Mouse (Mus musculus): ENCODE results near the gene Sbk3.
A peak's percentile ranks its signal among the peaks of the same experiment; 100 is the strongest.
"Not testable (repeated sequence)": the region's sequence is repeated elsewhere in the genome, so short reads cannot be mapped to it uniquely, and the experiment has no call there.

The Sbk3 gene

GRCm38 (mm10) chr7:4971068-4971467, at the start of gene Sbk3:
Gene Sbk3 (minus strand): TSS chr7:4971168.
- DNase-seq (ENCODE audit: low spot score in 2 of 2) = no peak

DNA sequence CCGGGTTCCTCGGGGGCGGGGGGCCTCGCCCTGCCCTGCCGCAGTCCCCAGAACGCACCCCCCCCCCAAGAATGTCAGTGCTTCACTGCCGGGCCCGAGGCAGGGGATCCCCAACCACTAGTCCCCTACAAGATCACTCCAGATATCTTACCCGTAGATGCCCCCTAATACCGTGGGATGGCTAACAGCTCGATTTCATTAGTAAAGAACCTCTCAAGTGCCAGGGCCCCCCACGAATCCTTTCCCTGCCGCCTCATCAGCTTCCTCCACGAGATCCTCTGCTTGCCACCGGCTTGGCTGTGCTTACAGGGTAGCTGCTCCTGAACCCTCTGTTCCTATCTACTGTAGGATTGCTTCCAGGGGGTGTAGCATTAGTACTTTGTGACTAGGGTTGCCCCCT, 49.7 kb upstream of the Sbk3 start:
- DNase-seq (ENCODE audit: low spot score in 2 of 2) = peak in 1 of 2 experiments; percentile 28

- DNase-seq (ENCODE audit: low spot score in 2 of 2) = peak; percentile 99
Observed at GRCm38 (mm10) chr7:5020000-5020681, 49.2 kb upstream of the Sbk3 start, which contains the start of the genes Zfp865 and Ccdc106. Gene Zfp865 (plus strand): TSS chr7:5020376. Gene Ccdc106 (plus strand): TSS chr7:5020553.

GRCm38 (mm10) chr7:5019576-5019975, 48.6 kb upstream of the Sbk3 start:
- DNase-seq (ENCODE audit: low spot score in 2 of 2) = not testable (repeated sequence)

DNA sequence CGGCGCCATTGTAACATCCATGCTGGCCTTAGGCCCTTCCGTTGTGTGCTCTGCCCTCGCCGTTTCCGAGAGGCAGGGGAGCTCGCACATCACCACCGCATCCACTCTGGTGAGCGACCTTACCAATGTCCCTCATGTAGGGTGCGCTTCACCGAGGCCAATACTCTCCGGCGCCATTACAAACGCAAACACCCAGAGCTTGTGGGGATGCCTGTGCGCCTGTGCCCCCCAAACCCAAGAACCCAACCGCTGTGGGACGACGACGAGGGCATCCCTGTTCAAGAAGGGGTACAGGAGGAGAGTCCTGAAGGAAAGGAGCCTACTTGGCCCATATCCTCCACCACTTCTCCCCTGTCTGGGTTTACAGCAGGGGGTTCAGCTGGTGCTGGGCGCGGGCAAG, 47.0 kb upstream of the Sbk3 start:
- no peak for DNase-seq (ENCODE audit: low spot score in 2 of 2)

- no peak for DNase-seq (ENCODE audit: low spot score in 2 of 2)
Observed at GRCm38 (mm10) chr7:5017352-5017751, 46.4 kb upstream of the Sbk3 start.

GRCm38 (mm10) chr7:5016920-5017319, 46.0 kb upstream of the Sbk3 start:
- no peak for DNase-seq (ENCODE audit: low spot score in 2 of 2)

- no peak for DNase-seq (ENCODE audit: low spot score in 2 of 2)
Observed at GRCm38 (mm10) chr7:5016057-5016456, 45.1 kb upstream of the Sbk3 start.

GRCm38 (mm10) chr7:5015118-5016001, 44.4 kb upstream of the Sbk3 start, which contains the start of gene Gm44973:
Gene Gm44973 (plus strand): TSS chr7:5015496.
- peak; percentile 92 to 93 for DNase-seq (ENCODE audit: low spot score in 2 of 2)

DNA sequence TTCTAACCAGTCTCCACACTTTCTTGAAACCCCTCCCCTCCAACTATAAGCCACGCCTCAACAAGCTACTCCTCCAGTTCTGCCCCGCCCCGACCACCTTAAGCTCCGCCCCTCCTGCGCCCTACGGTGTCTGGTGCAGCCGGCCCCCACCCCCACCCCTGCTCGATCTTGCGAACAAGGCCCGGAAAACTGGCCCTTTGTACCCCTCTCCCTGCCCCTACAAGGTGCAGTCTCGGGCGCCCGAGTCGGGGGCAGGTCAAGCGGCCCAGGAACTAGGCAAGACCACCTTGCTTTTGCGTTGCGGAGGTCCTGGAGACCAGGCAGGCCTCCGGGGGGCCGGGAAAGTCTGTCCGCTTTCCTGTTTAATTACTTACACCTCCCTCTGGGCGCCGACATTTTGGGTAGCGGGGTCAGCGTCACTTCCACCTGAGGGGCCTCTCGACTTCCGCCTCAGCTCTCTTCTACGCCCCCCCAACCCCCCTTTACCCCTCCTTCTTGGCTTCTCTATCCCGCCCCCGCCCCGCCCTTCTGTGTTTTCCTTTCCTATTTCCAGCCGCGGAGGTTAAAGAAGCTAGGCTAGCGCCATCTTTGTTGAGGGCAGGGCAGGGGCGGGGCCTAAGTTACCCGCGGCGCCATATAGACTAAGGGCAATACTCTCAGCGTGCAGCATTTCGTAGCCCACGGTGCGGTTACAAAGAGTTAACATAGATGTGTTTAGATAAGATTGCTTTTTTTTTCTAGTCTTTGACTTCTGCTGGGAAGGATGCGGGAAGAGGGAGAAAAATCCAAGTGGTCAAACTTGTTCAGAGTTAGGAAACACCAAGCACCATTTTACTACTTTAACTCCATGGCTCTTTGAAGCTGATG, 43.5 kb upstream of the Sbk3 start, which contains the start of the genes Zfp524 and Fiz1:
Zfp524 (plus strand) TSS at position 165 of the 867 bp plus-strand sequence.
Fiz1 (minus strand) TSS at position 447 of the 867 bp plus-strand sequence.
- peak; percentile 94 for DNase-seq (ENCODE audit: low spot score in 2 of 2)

- no peak for DNase-seq (ENCODE audit: low spot score in 2 of 2)
Observed at GRCm38 (mm10) chr7:5012681-5013513, 41.9 kb upstream of the Sbk3 start.

- no peak for DNase-seq (ENCODE audit: low spot score in 2 of 2)
Observed at GRCm38 (mm10) chr7:5008229-5008628, 37.3 kb upstream of the Sbk3 start.

- DNase-seq (ENCODE audit: low spot score in 2 of 2) = not testable (repeated sequence)
Observed at GRCm38 (mm10) chr7:5002876-5003275, 31.9 kb upstream of the Sbk3 start.

DNA sequence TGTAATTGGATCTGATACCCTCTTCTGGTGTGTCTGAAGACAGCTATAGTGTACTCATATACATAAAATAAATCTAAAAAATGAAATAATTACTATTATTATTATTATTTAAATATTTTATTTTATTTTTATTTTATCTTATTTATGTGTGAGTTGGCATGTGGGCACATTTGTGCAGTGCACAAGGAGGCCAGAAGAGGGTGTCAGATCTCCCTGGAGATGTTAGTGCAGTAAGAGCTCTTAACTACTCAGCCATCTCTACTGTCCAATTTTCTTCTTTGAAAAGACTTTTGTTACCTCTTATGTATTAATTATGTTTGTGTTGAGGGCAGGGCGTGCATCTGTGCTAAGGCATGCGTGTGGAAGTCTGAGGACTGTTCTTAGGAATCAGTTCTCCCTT, 28.9 kb upstream of the Sbk3 start:
- no peak for DNase-seq (ENCODE audit: low spot score in 2 of 2)

- no peak for DNase-seq (ENCODE audit: low spot score in 2 of 2)
Observed at GRCm38 (mm10) chr7:4996934-4997333, 26.0 kb upstream of the Sbk3 start.

- DNase-seq (ENCODE audit: low spot score in 2 of 2) = peak; percentile 67 to 71
Observed at GRCm38 (mm10) chr7:4996003-4996895, 25.3 kb upstream of the Sbk3 start, which contains the start of gene Zfp579. Gene Zfp579 (minus strand): TSS chr7:4996158.

DNA sequence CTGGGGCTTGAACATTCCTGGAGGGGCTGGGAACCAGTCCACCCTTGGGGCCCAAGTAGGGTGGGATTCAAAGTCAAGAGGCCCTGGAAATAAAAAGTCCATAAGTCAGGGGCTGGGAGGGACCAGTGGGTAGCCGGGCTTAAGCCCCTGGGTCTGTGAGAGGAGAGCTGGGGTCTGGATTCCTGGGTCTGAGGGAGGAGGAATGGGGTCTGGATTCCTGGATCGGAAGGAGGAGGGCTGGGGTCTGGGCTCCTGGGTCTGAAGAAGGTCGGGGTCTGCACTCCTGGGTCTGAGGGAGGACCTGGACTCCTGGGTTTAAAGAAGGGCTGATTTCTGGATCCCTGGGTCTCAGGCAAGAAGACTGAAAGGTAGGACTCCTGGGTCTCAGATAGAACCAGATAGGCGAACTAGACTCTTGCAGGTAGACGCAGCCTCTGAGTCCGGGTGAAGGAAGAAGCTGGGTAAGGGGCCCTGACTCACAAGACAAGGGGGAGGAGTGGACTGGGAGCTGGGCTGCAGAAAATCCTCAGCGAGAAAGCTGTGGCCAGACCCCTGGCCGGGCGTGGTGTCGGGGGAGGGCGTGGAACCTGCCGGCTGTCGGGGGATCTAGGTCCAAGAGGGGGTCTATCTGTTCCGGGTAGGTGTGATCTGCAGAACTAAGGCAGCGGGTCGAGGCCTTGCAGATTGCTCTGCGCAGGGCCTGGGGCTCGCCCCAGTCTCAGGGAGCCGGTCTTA, 24.5 kb upstream of the Sbk3 start:
- DNase-seq (ENCODE audit: low spot score in 2 of 2) = no peak

GRCm38 (mm10) chr7:4993999-4994788, 23.2 kb upstream of the Sbk3 start:
- DNase-seq (ENCODE audit: low spot score in 2 of 2) = no peak
